Mouse (Mus musculus): ENCODE measurements around the gene Tex9. TPM values are rescaled to one million over a fixed set of nuclear protein-coding genes. Genes with fewer than 3 reads are reported as not detected.

Tex9 gene
- total and polyA plus RNA-seq, 3 experiments = 1.3 to 2.1 (median 1.9) TPM

- Histone ChIP-seq H3K79me2 (replicated peaks; ENCODE audit: control insufficient read depth, insufficient read depth, low read length) (peaks cover 3% of the 10 kb centered on the region; the same call in 1 of the 2 replicates), H3K4me1 (ENCODE audit: control insufficient read depth, insufficient read depth, low read length) (peaks cover 1% of the 10 kb centered on the region), H3K36me3 (ENCODE audit: control insufficient read depth, insufficient read depth, low read length) (no peaks in the 10 kb centered on the region; the same call in 1 of the 2 replicates), H3K9ac (ENCODE audit: low read depth, low read length) (peak within 1 kb of the TSS; percentile 91), H3K27ac (peak within 1 kb of the TSS; percentile 92), H3K4me3 (peak within 1 kb of the TSS; percentile 77), H3K27me3 (ENCODE audit: control insufficient read depth, insufficient read depth, low read length) (no peaks in the 10 kb centered on the region)
- intact Hi-C loops (cut with DNase I) = loop anchor here (5.0 kb wide), 3 partner anchors 60 to 255 kb away; no protein-coding TSS in a partner anchor
- DNase-seq = peak; percentile 82 to 86
- WGBS = 1% methylated on average over 60 of the region's 63 CpGs
- TF ChIP-seq POLR2A (IDR thresholded peaks at IDR 0.05; ENCODE audit: insufficient read depth, low read depth, low read length) = no peak; the same call in 1 of the 2 replicates
- TF ChIP-seq CTCF (IDR thresholded peaks at IDR 0.05) = no peak
- no peak for TF ChIP-seq EP300 (IDR thresholded peaks at IDR 0.05; ENCODE audit: insufficient read depth, low read depth, low read length)
These were observed 40.0 kb upstream of the Tex9 start, which contains the start of gene Rfx7 for GRCm38 (mm10) chr9:72531996-72532380. Gene Rfx7, plus strand, starts transcription at chr9:72532240.

- 4% methylated on average over 35 of the region's 35 CpGs for WGBS
- TF ChIP-seq POLR2A (IDR thresholded peaks at IDR 0.05; ENCODE audit: insufficient read depth, low read depth, low read length) (peak; percentile 61; the same call in 1 of the 2 replicates), EP300 (IDR thresholded peaks at IDR 0.05; ENCODE audit: insufficient read depth, low read depth, low read length) (no peak), CTCF (IDR thresholded peaks at IDR 0.05) (no peak; the same call in 1 of the 2 replicates)
- Histone ChIP-seq H3K9ac (ENCODE audit: low read depth, low read length) (peak overlapping the region; percentile 36), H3K4me1 (ENCODE audit: control insufficient read depth, insufficient read depth, low read length) (peaks cover 1% of the 10 kb centered on the region), H3K79me2 (replicated peaks; ENCODE audit: control insufficient read depth, insufficient read depth, low read length) (peaks cover 3% of the 10 kb centered on the region; the same call in 1 of the 2 replicates), H3K27me3 (ENCODE audit: control insufficient read depth, insufficient read depth, low read length) (no peaks in the 10 kb centered on the region), H3K27ac (peak overlapping the region; percentile 78), H3K36me3 (ENCODE audit: control insufficient read depth, insufficient read depth, low read length) (no peaks in the 10 kb centered on the region; the same call in 1 of the 2 replicates), H3K4me3 (peak overlapping the region; percentile 71)
- peak; percentile 75 to 81 for DNase-seq
- intact Hi-C loops (cut with DNase I) = loop anchor here (5.0 kb wide), 3 partner anchors 61 to 254 kb away; no protein-coding TSS in a partner anchor
These were observed 39.4 kb upstream of the Tex9 start for GRCm38 (mm10) chr9:72531291-72531995.

- Histone ChIP-seq H3K27ac (peak overlapping the region; percentile 78), H3K4me3 (peak overlapping the region; percentile 71), H3K27me3 (ENCODE audit: control insufficient read depth, insufficient read depth, low read length) (no peaks in the 10 kb centered on the region), H3K36me3 (ENCODE audit: control insufficient read depth, insufficient read depth, low read length) (no peaks in the 10 kb centered on the region; the same call in 1 of the 2 replicates), H3K9ac (ENCODE audit: low read depth, low read length) (peak overlapping the region; percentile 36; the same call in 1 of the 2 replicates), H3K4me1 (ENCODE audit: control insufficient read depth, insufficient read depth, low read length) (peaks cover 1% of the 10 kb centered on the region), H3K79me2 (replicated peaks; ENCODE audit: control insufficient read depth, insufficient read depth, low read length) (peaks cover 3% of the 10 kb centered on the region; the same call in 1 of the 2 replicates)
- intact Hi-C loops (cut with DNase I) = loop anchor here (5.0 kb wide), 3 partner anchors 61 to 254 kb away; no protein-coding TSS in a partner anchor
- no peak for TF ChIP-seq POLR2A (IDR thresholded peaks at IDR 0.05; ENCODE audit: insufficient read depth, low read depth, low read length)
- TF ChIP-seq CTCF (IDR thresholded peaks at IDR 0.05) = no peak
- TF ChIP-seq EP300 (IDR thresholded peaks at IDR 0.05; ENCODE audit: insufficient read depth, low read depth, low read length) = no peak
- peak; percentile 33 to 39 for DNase-seq
- 18% methylated on average over 4 of the region's 4 CpGs for WGBS
These were observed 38.8 kb upstream of the Tex9 start for GRCm38 (mm10) chr9:72530824-72531223.

GRCm38 (mm10) chr9:72530237-72530636, 38.2 kb upstream of the Tex9 start:
- no peak overlapping the region for H3K27ac ChIP-seq
- intact Hi-C loops (cut with DNase I) = loop anchor here (5.0 kb wide), 3 partner anchors 62 to 253 kb away; no protein-coding TSS in a partner anchor

GRCm38 (mm10) chr9:72526091-72526490, 34.1 kb upstream of the Tex9 start:
- no peak for DNase-seq
- TF ChIP-seq CTCF (IDR thresholded peaks at IDR 0.05) = no peak
- no peak for TF ChIP-seq EP300 (IDR thresholded peaks at IDR 0.05; ENCODE audit: insufficient read depth, low read depth, low read length)
- no peak for TF ChIP-seq POLR2A (IDR thresholded peaks at IDR 0.05; ENCODE audit: insufficient read depth, low read depth, low read length)
- peaks cover 1% of the 10 kb centered on the region for H3K4me1 ChIP-seq (ENCODE audit: control insufficient read depth, insufficient read depth, low read length)
- H3K36me3 ChIP-seq (ENCODE audit: control insufficient read depth, insufficient read depth, low read length) = no peaks in the 10 kb centered on the region
- 89% methylated on average over 1 of the region's 1 CpGs for WGBS
- H3K9ac ChIP-seq (ENCODE audit: low read depth, low read length) = no peak overlapping the region
- no peaks in the 10 kb centered on the region for H3K79me2 ChIP-seq (replicated peaks; ENCODE audit: control insufficient read depth, insufficient read depth, low read length)
- intact Hi-C loops (cut with DNase I) = loop anchor here (5.0 kb wide), 1 partner anchor 69 kb away; no protein-coding TSS in a partner anchor
- H3K27me3 ChIP-seq (ENCODE audit: control insufficient read depth, insufficient read depth, low read length) = no peaks in the 10 kb centered on the region
- no peak overlapping the region for H3K4me3 ChIP-seq
- H3K27ac ChIP-seq = no peak overlapping the region

More at GRCm38 (mm10) chr9:72530237-72530636, 38.2 kb upstream of the Tex9 start:
- H3K36me3 ChIP-seq (ENCODE audit: control insufficient read depth, insufficient read depth, low read length) = no peaks in the 10 kb centered on the region; the same call in 1 of the 2 replicates
- peak; percentile 84 to 86 for DNase-seq
- no peak overlapping the region for H3K4me3 ChIP-seq
- under 1% methylated on average over 12 of the region's 12 CpGs for WGBS
- H3K79me2 ChIP-seq (replicated peaks; ENCODE audit: control insufficient read depth, insufficient read depth, low read length) = peaks cover 3% of the 10 kb centered on the region; the same call in 1 of the 2 replicates
- TF ChIP-seq CTCF (IDR thresholded peaks at IDR 0.05) = peak; percentile 98; the same call in 1 of the 2 replicates
- TF ChIP-seq POLR2A (IDR thresholded peaks at IDR 0.05; ENCODE audit: insufficient read depth, low read depth, low read length) = no peak
- peak; percentile 84 for TF ChIP-seq EP300 (IDR thresholded peaks at IDR 0.05; ENCODE audit: insufficient read depth, low read depth, low read length)
- H3K9ac ChIP-seq (ENCODE audit: low read depth, low read length) = no peak overlapping the region
- H3K4me1 ChIP-seq (ENCODE audit: control insufficient read depth, insufficient read depth, low read length) = peaks cover 1% of the 10 kb centered on the region
- no peaks in the 10 kb centered on the region for H3K27me3 ChIP-seq (ENCODE audit: control insufficient read depth, insufficient read depth, low read length)

Data from heart, adult 2 months (tissue).